Mouse (Mus musculus): ENCODE data around the gene Tle3. TPM values are rescaled to one million over a fixed set of nuclear protein-coding genes. Genes with fewer than 3 reads are reported as not detected.

The Tle3 gene
- polyA plus RNA-seq, 1 experiment from 2014 or later = 59.1 TPM

DNA sequence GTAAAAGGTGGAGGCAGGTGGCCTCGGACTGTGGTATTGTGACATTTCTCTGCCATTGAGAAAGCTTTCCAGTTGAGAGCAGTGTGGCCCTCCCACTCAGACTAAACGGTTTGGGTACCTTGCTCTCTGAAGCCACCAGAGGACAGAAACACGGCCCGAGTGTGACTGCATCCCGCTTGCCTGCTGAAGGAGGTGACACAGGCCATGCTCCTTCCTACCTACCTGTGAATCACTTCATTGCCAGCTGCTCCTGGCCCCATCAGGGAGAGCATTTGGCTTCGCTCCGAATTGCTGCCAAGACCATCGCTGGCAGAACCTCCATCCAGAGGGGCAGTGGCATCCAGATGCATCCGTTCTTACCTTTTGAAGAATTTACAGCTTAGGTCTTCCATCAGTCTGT, 26.0 kb downstream of the Tle3 start:
- Histone ChIP-seq H3K4me1 (replicated peaks) (peaks cover 61% of the 10 kb centered on the region), H3K36me3 (peaks cover 100% of the 10 kb centered on the region), H3K27me3 (no peaks in the 10 kb centered on the region), H3K4me3 (replicated peaks) (no peak overlapping the region), H3K4me2 (no peak overlapping the region), H3K9me3 (no peaks in the 10 kb centered on the region), H3K27ac (no peak overlapping the region), H3K9ac (replicated peaks) (no peak overlapping the region)
- WGBS = 91% methylated on average over 9 of the region's 9 CpGs
- no peak for ATAC-seq (ENCODE audit: insufficient number of reproducible peaks, insufficient read depth, low FRiP score, low TSS enrichment, low read depth)

DNA sequence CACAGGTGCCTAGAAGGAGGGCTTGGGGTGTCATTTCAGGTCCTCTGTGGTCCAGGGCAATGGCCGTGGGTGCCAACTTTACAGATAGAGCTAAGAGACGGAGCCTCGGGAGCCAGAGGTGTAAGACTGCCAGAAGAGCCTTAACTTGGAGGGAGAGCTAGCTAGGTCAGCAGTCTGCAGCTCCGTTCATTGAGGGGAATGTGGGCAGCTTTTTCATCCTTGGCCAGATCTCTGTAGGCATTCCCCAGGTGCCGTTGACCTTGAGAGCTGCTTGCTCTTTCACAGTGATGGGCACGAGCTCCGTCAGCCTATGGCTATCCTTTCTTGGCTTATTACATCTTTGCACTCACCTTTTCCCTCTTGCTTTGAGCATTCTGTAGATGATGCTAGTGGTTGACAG, 28.0 kb downstream of the Tle3 start:
- no peaks in the 10 kb centered on the region for H3K27me3 ChIP-seq
- WGBS = 93% methylated on average over 7 of the region's 7 CpGs
- H3K27ac ChIP-seq = no peak overlapping the region
- no peak for ATAC-seq (ENCODE audit: insufficient number of reproducible peaks, insufficient read depth, low FRiP score, low TSS enrichment, low read depth)
- H3K4me1 ChIP-seq (replicated peaks) = peaks cover 73% of the 10 kb centered on the region
- no peak overlapping the region for H3K4me2 ChIP-seq
- no peak overlapping the region for H3K4me3 ChIP-seq (replicated peaks)
- no peaks in the 10 kb centered on the region for H3K9me3 ChIP-seq
- H3K9ac ChIP-seq (replicated peaks) = no peak overlapping the region
- H3K36me3 ChIP-seq = peaks cover 97% of the 10 kb centered on the region

DNA sequence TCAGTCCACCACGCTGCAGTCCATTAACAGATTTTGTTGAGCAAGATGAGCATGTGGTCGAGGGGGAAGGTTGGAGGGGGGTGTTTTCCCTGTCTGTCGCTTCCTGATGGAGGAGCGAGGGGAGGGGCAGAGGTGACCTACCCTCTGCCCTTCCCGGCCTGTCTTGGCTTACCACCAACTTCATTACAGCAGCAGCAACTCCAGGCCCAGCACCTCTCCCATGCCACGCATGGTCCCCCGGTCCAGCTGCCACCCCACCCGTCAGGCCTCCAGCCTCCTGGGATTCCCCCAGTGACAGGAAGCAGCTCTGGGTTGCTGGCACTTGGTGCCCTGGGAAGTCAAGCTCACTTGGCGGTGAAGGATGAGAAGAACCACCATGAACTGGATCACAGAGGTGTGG, 29.5 kb downstream of the Tle3 start:
- no peak for ATAC-seq (ENCODE audit: insufficient number of reproducible peaks, insufficient read depth, low FRiP score, low TSS enrichment, low read depth)
- Histone ChIP-seq H3K36me3 (peaks cover 93% of the 10 kb centered on the region), H3K4me2 (no peak overlapping the region), H3K9ac (replicated peaks) (no peak overlapping the region), H3K27ac (no peak overlapping the region), H3K27me3 (no peaks in the 10 kb centered on the region), H3K4me3 (replicated peaks) (no peak overlapping the region), H3K4me1 (replicated peaks) (peaks cover 73% of the 10 kb centered on the region), H3K9me3 (no peaks in the 10 kb centered on the region)
- WGBS = 66% methylated on average over 9 of the region's 9 CpGs

DNA sequence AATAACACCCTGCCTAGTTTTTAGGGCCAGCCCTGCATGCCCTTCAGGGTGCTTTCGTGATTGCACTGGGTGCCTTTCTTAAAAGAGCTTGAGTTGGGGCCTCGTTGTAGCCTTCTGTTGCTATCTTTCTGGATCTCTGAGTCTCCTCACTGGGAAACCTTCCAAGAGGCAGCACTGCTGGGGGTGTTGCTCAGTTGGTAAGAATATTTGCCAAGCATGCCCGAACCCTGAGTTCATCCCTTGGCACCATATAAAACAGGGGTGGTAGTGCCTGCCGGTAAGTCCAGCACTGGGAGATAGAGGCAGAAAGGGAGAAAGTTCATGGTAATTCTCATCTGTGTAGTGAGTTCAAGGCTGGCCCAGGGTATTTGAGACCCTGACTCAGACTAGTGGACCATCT, 30.1 kb downstream of the Tle3 start:
- peaks cover 93% of the 10 kb centered on the region for H3K36me3 ChIP-seq
- no peaks in the 10 kb centered on the region for H3K27me3 ChIP-seq
- no peak overlapping the region for H3K4me2 ChIP-seq
- no peak for ATAC-seq (ENCODE audit: insufficient number of reproducible peaks, insufficient read depth, low FRiP score, low TSS enrichment, low read depth)
- no peak overlapping the region for H3K9ac ChIP-seq (replicated peaks)
- H3K27ac ChIP-seq = no peak overlapping the region
- 89% methylated on average over 4 of the region's 4 CpGs for WGBS
- H3K4me1 ChIP-seq (replicated peaks) = peaks cover 68% of the 10 kb centered on the region
- H3K4me3 ChIP-seq (replicated peaks) = no peak overlapping the region
- no peaks in the 10 kb centered on the region for H3K9me3 ChIP-seq

DNA sequence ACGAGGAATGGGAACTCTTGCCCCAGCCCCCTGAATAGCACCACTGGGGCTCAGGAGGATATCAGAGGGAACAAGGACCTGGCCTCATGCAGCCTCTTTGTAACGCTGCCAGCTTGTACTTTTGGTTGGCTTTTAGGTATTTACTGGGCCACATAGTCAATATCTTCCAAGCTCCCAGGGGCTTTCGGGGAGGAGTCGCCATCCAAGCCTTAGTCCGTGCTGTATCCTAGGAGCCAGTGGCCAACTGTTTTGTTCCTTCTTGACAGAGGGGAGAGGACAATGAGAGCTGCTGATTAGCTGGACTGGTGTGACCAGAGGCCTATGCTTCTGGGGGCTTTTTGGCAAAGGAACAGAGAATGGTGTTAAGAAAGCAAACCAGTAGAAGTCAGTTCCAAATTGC, 30.6 kb downstream of the Tle3 start:
- Histone ChIP-seq H3K9ac (replicated peaks) (no peak overlapping the region), H3K4me2 (no peak overlapping the region), H3K36me3 (peaks cover 93% of the 10 kb centered on the region), H3K4me3 (replicated peaks) (no peak overlapping the region), H3K27me3 (no peaks in the 10 kb centered on the region), H3K9me3 (no peaks in the 10 kb centered on the region), H3K4me1 (replicated peaks) (peaks cover 67% of the 10 kb centered on the region), H3K27ac (no peak overlapping the region)
- 93% methylated on average over 5 of the region's 5 CpGs for WGBS
- ATAC-seq (ENCODE audit: insufficient number of reproducible peaks, insufficient read depth, low FRiP score, low TSS enrichment, low read depth) = no peak

DNA sequence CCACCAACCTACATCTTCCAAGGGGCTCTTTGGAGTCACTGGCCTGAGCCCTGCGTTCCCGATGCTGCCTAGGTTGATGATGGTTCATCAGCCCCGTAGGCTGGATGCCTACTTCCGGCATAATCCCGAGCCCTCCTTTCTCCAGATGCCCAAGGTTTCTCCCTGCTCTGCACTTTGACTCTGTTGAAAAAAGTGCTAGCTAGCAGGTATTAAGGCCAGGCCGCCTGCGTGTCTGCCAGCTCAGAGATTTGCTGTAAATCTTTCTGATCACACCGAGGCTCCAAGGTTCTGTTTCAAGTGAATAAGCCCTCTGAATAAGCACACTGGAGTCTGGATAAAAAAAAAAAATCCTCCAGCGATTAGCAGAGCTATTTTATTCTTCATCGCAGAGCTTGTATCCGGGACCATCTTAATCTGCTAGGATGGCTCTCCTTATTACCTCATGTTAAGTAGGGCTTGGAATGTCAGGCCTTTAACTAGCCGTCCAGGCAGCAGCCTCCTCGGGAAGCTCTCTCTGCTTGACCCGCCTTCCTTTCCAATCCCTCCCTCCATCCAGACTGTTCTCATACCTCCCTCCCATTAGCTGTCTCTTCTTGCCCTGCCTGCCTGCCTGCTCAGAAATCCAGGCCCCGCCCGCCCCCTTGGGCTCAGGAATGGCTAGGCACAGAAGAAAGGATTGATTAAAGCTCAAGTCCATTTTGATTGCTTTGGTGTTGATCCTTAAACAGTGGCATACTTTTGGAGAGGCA, 31.9 kb downstream of the Tle3 start:
- H3K9ac ChIP-seq (replicated peaks) = no peak overlapping the region
- H3K4me2 ChIP-seq = peak overlapping the region; percentile 37
- H3K27me3 ChIP-seq = no peaks in the 10 kb centered on the region
- 59% methylated on average over 16 of the region's 16 CpGs for WGBS
- H3K36me3 ChIP-seq = peaks cover 93% of the 10 kb centered on the region
- H3K4me1 ChIP-seq (replicated peaks) = peaks cover 67% of the 10 kb centered on the region
- H3K27ac ChIP-seq = peak overlapping the region; percentile 82
- ATAC-seq (ENCODE audit: insufficient number of reproducible peaks, insufficient read depth, low FRiP score, low TSS enrichment, low read depth) = no peak
- no peaks in the 10 kb centered on the region for H3K9me3 ChIP-seq
- no peak overlapping the region for H3K4me3 ChIP-seq (replicated peaks)

DNA sequence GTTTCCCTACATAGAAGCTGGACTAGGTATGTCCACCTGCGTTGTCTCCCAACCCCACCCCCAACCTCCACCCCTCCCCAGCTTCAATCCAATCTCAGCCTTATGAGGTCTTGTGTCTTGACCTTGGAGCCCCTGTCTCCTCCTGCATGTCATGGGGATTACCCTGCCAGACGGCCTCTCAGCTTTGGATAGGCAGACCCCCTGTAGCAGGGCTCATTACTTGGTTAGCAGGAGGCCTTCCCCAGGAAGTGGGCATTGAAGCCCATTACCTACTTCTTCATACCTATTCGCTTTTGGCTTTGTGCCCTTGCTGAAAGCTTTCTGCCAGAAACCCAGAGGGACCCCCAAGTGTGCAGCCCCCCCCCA, 32.4 kb downstream of the Tle3 start:
- Histone ChIP-seq H3K27me3 (no peaks in the 10 kb centered on the region), H3K27ac (peak overlapping the region; percentile 82), H3K9me3 (no peaks in the 10 kb centered on the region), H3K9ac (replicated peaks) (no peak overlapping the region), H3K4me2 (peak overlapping the region; percentile 37), H3K4me1 (replicated peaks) (peaks cover 67% of the 10 kb centered on the region), H3K4me3 (replicated peaks) (no peak overlapping the region), H3K36me3 (peaks cover 93% of the 10 kb centered on the region)
- ATAC-seq (ENCODE audit: insufficient number of reproducible peaks, insufficient read depth, low FRiP score, low TSS enrichment, low read depth) = 0 out of 2 replicates have a peak, but pooled peaks have one; percentile 6
- 38% methylated on average over 3 of the region's 3 CpGs for WGBS

DNA sequence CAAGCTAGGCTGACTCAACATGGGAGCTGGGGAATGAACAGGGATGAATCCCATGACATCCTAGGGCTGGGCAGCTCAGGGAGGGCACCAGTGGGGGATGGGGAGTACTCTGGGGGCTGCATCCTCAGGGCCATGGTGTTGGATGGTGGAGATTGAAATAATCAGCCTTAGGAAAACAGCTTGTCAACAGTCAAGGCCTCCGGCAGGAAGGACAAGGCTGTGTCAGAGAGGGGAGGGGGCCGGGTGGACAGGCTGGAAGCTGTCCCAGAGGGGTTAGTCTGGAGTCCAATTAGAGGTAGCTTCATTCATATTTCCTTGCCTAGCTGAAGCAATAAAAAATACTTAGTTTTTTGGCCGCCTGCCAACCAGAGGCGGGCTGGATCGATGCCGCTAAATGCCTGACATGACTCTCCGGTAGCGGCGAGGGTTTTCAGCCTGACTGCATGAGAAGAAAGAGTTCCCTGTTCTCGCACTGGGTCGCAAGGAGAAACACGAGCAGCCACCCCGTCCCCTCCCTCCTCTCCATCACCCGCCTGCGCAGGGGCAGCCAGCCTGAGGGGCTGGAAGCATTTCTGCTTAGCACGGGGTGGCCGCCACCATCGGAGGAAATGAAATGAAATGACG, 32.9 kb downstream of the Tle3 start:
- H3K27me3 ChIP-seq = no peaks in the 10 kb centered on the region
- peak overlapping the region; percentile 82 for H3K27ac ChIP-seq
- no peak overlapping the region for H3K4me3 ChIP-seq (replicated peaks)
- H3K36me3 ChIP-seq = peaks cover 93% of the 10 kb centered on the region
- peak; percentile 87 for ATAC-seq (ENCODE audit: insufficient number of reproducible peaks, insufficient read depth, low FRiP score, low TSS enrichment, low read depth)
- WGBS = 14% methylated on average over 19 of the region's 19 CpGs
- peak overlapping the region; percentile 37 for H3K4me2 ChIP-seq
- H3K9me3 ChIP-seq = no peaks in the 10 kb centered on the region
- H3K9ac ChIP-seq (replicated peaks) = no peak overlapping the region
- peaks cover 66% of the 10 kb centered on the region for H3K4me1 ChIP-seq (replicated peaks)

DNA sequence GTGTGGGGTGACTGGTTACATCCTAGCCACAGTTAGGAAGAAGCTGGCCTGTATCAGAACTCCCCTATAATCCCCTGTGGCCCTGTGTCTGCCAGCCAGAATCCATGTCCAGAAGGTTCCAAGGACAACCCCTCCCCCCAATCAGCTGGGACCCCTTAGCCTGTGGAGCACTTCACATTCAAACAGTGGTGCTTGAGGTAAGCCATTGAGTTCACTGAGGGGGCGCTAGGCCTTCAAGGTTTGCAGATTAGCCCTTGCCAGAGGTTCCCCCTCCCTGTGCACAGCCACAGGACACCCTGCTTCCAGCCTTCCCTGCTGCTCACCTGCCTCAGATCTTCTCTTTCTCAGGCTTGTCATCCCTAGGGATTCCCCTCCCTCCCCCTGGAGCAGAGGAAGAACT, 34.2 kb downstream of the Tle3 start:
- H3K4me1 ChIP-seq (replicated peaks) = peaks cover 53% of the 10 kb centered on the region
- ATAC-seq (ENCODE audit: insufficient number of reproducible peaks, insufficient read depth, low FRiP score, low TSS enrichment, low read depth) = no peak
- no peak overlapping the region for H3K9ac ChIP-seq (replicated peaks)
- no peak overlapping the region for H3K4me3 ChIP-seq (replicated peaks)
- no peaks in the 10 kb centered on the region for H3K27me3 ChIP-seq
- H3K36me3 ChIP-seq = peaks cover 93% of the 10 kb centered on the region
- no peak overlapping the region for H3K27ac ChIP-seq
- no peaks in the 10 kb centered on the region for H3K9me3 ChIP-seq
- WGBS = 88% methylated on average over 1 of the region's 1 CpGs
- no peak overlapping the region for H3K4me2 ChIP-seq

DNA sequence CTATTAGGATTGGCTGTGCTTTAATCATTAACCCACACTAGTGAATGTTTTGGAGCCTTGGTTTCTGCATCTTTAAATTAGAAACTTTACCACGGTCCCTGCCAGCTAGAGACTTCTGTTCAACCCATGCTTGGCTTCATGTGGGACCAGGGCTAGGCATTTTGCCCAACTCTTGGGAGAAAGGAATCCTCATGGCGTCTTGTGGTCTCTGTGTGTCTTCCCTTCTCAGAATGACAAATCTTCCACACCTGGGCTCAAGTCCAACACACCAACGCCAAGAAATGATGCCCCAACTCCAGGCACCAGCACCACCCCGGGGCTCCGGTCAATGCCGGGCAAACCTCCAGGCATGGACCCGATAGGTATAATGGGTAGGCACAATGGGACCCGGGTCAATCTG, 36.9 kb downstream of the Tle3 start:
- H3K27me3 ChIP-seq = no peaks in the 10 kb centered on the region

DNA sequence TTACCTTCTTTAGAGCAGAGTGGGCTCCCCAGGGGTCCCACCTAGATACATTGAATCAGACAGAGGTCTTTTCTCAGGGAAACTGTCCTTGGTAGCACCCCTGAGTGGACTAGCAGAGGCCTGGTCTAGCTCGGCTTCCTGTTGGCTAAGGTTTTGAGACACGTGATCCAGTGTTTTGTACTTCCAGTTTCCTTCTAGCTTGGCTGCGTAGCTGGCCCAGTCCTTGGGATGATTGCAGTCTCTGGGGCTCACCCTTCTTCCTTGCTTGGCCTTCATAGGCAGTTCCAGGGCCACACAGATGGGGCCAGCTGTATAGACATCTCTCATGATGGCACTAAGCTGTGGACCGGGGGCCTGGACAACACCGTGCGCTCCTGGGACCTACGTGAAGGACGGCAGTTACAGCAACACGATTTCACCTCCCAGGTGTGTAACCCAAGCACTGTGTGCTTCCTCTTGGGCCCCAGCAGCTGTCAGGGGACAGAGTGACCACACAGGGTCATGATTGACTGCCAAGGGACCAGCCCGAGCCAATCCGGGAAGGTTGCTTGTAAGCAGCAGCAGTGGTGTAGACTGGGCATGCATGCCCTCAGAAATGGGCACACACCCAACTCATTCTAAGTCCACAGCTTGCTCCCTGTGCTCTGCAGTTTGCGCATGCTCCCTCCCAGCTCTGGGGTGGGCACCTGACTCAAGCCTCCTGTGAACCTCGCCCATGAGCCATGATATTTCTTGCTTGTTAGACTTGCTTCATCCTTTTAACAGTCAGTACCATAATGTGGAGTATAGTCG, 41.7 kb downstream of the Tle3 start:
- Histone ChIP-seq H3K27me3 (no peaks in the 10 kb centered on the region), H3K9ac (replicated peaks) (no peak overlapping the region), H3K4me3 (replicated peaks) (no peak overlapping the region), H3K4me2 (no peak overlapping the region), H3K4me1 (replicated peaks) (no peaks in the 10 kb centered on the region), H3K36me3 (peaks cover 100% of the 10 kb centered on the region), H3K27ac (no peak overlapping the region), H3K9me3 (no peaks in the 10 kb centered on the region)
- 86% methylated on average over 14 of the region's 14 CpGs for WGBS
- no peak for ATAC-seq (ENCODE audit: insufficient number of reproducible peaks, insufficient read depth, low FRiP score, low TSS enrichment, low read depth)

More for the DNA sequence above, 36.9 kb downstream of the Tle3 start:
- Histone ChIP-seq H3K9ac (replicated peaks) (no peak overlapping the region), H3K4me2 (no peak overlapping the region), H3K4me3 (replicated peaks) (no peak overlapping the region), H3K27ac (no peak overlapping the region), H3K9me3 (no peaks in the 10 kb centered on the region), H3K36me3 (peaks cover 93% of the 10 kb centered on the region), H3K4me1 (replicated peaks) (peaks cover 26% of the 10 kb centered on the region)
- no peak for ATAC-seq (ENCODE audit: insufficient number of reproducible peaks, insufficient read depth, low FRiP score, low TSS enrichment, low read depth)
- whole genome bisulfite sequencing = 97% methylated on average over 8 of the region's 8 CpGs
